Mouse (Mus musculus): ENCODE data around the gene Krt9. TPM values are rescaled to one million over a fixed set of nuclear protein-coding genes. Genes with fewer than 3 reads are reported as not detected.

Gene Krt9
- polyA plus RNA-seq (2017; shearing (Covaris generic)): under 1 TPM in 1 of 2 experiments, not detected in 1; 0.06 TPM

DNA sequence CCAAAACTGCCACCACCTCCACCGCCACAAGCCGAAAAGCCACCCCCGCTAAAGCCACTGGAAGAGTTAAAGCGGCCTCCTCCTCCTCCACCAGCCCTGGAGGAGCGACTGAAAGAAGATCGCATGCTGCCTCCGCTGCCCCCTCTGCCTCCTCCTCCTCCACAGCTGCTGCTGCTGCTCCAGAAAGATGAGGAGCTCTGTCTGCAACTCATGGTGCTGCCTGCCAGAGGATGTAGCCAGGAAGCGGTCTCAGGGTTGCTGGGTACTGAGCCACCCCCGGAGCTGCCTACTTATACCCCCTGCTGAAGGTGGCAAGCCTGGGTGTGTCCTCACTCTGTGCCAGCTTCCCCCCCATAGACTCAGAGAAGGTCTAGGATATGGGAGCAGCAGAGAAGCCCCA is at the start of gene Krt9:
Gene Krt9 (minus strand): TSS at position 255 of the 400 bp plus-strand sequence.

DNA sequence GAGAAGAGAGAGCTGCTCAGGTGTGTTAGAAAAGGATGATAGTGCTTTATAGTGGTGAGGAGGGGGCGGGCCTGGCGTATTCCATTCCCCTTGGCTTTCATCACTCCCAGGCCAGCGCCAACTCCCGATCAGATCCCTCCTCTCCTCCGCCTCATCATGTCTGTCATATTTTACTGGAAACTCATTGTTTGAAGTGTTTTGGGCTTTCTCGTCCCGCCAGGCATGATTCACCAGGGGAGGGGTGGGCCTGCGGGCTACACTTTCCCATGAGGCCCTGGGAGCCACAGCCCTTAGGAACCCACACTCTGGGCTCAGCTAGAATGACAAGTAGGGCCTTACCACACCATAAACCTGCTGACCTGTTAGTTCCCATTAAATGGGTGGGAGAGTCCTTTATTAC is 14.5 kb upstream of the Krt9 start, which contains the start of gene Krt14:
Gene Krt14 (minus strand): TSS at position 51 of the 400 bp plus-strand sequence.

DNA sequence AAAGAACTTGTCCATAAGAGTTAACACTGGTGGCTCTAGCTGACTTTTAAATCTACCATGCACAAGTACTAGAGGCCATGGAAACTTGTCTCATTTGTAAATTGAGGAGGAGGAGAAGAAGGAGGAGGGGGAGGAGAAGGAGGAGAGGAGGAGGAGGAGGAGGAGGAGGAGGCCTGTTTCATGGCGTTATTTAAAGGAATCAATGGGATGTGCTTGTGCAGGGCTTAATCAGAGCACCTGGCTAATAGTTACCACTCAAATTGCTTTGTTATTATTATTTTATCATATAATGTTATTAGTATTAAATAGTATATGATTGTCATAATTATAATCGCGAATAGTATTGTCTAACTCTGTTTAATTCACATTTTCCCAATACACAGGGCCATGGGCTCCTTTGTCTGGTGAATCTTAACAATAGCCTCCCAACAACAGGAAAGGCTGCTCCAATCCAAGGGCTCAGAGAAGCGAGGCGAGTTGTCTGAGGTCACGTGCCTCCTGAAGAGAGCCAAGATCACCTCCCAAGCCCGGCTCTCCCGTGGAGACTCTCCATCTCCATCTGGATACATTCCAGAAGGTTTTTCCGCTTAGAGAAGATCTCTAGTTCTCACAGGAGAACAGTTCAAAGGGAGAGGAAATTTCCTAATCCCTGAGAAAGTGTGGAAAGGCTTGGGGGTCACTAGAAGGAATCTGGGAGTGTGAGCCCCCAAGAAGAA is 44.3 kb downstream of the Krt9 start, which contains the start of gene Krt19:
Gene Krt19 (minus strand): TSS at position 51 of the 716 bp plus-strand sequence.

Other genes with a start within 250 kb of the Krt9 start
- gene Krtap9-5, start 244.8 kb downstream of the Krt9 start, polyA plus RNA-seq (2017; shearing (Covaris generic)): not detected
- not detected for gene Krtap29-1, start 214.2 kb downstream of the Krt9 start, polyA plus RNA-seq (2017; shearing (Covaris generic))
- not detected for gene Krtap16-1, start 206.6 kb downstream of the Krt9 start, polyA plus RNA-seq (2017; shearing (Covaris generic))
- not detected for gene Krtap17-1, start 199.3 kb downstream of the Krt9 start, polyA plus RNA-seq (2017; shearing (Covaris generic))
- gene Krt33a, start 177.0 kb downstream of the Krt9 start, polyA plus RNA-seq (2017; shearing (Covaris generic)): under 1 TPM in 1 of 2 experiments, not detected in 1; 0.23 TPM
- gene Krt33b, start 163.4 kb downstream of the Krt9 start, polyA plus RNA-seq (2017; shearing (Covaris generic)): not detected
- gene Krt34, start 151.7 kb downstream of the Krt9 start, polyA plus RNA-seq (2017; shearing (Covaris generic)): not detected
- under 1 TPM in 1 of 2 experiments, not detected in 1; 0.15 TPM for gene Krt31, start 142.7 kb downstream of the Krt9 start, polyA plus RNA-seq (2017; shearing (Covaris generic))
- gene Krt32, start 105.0 kb downstream of the Krt9 start, polyA plus RNA-seq (2017; shearing (Covaris generic)): not detected
- not detected for gene Krt35, start 97.0 kb downstream of the Krt9 start, polyA plus RNA-seq (2017; shearing (Covaris generic))
- gene Krt36, start 87.6 kb downstream of the Krt9 start, polyA plus RNA-seq (2017; shearing (Covaris generic)): not detected
- not detected for gene Krt13, start 71.7 kb downstream of the Krt9 start, polyA plus RNA-seq (2017; shearing (Covaris generic))
- not detected for gene Krt15, start 57.3 kb downstream of the Krt9 start, polyA plus RNA-seq (2017; shearing (Covaris generic))
- gene Krt19, start 44.6 kb downstream of the Krt9 start, polyA plus RNA-seq (2017; shearing (Covaris generic)): under 1 TPM in 1 of 2 experiments, not detected in 1; 0.28 TPM
- under 1 TPM in 1 of 2 experiments, not detected in 1; 0.15 TPM for gene Krt14, start 14.3 kb upstream of the Krt9 start, polyA plus RNA-seq (2017; shearing (Covaris generic))
- gene Krt16, start 55.7 kb upstream of the Krt9 start, polyA plus RNA-seq (2017; shearing (Covaris generic)): under 1 TPM in 1 of 2 experiments, not detected in 1; 0.27 TPM
- under 1 TPM in 1 of 2 experiments, not detected in 1; 0.31 TPM for gene Krt17, start 67.8 kb upstream of the Krt9 start, polyA plus RNA-seq (2017; shearing (Covaris generic))
- gene Krt42, start 76.6 kb upstream of the Krt9 start, polyA plus RNA-seq (2017; shearing (Covaris generic)): not detected
- gene Eif1, start 126.6 kb upstream of the Krt9 start, polyA plus RNA-seq (2017; shearing (Covaris generic)): 1,000 to 10,000 TPM; 1,912 to 1,976 TPM
- gene Gast, start 141.2 kb upstream of the Krt9 start, polyA plus RNA-seq (2017; shearing (Covaris generic)): not detected
- 1 to 10 TPM in 1 of 2 experiments, under 1 TPM in 1; 0.79 to 1.9 TPM for gene Hap1, start 162.9 kb upstream of the Krt9 start, polyA plus RNA-seq (2017; shearing (Covaris generic))
- gene Jup, start 204.5 kb upstream of the Krt9 start, polyA plus RNA-seq (2017; shearing (Covaris generic)): 1 to 10 TPM; 2.8 to 10.0 TPM
- gene P3h4, start 221.6 kb upstream of the Krt9 start, polyA plus RNA-seq (2017; shearing (Covaris generic)): not detected
- gene Fkbp10, start 222.5 kb upstream of the Krt9 start, polyA plus RNA-seq (2017; shearing (Covaris generic)): under 1 TPM; 0.12 to 0.48 TPM
- 100 to 1,000 TPM; 134 to 173 TPM for gene Nt5c3b, start 248.6 kb upstream of the Krt9 start, polyA plus RNA-seq (2017; shearing (Covaris generic))
- gene Klhl10, start 248.7 kb upstream of the Krt9 start, polyA plus RNA-seq (2017; shearing (Covaris generic)): under 1 TPM; 0.33 to 0.48 TPM